Mouse (Mus musculus): Measurements from ENCODE around the gene Gm21679. TPM values are rescaled to one million over a fixed set of nuclear protein-coding genes. Genes with fewer than 3 reads are reported as not detected.
"Not testable (repeated sequence)": the region's sequence is repeated elsewhere in the genome, so short reads cannot be mapped to it uniquely, and the experiment has no call there.

The Gm21679 gene
- total RNA-seq (2021): not detected
- long read RNA-seq, experiment 1: 0 reads
- long read RNA-seq, experiment 2: 0 reads

GRCm38 (mm10) chrY:29683270-29683669, at the start of gene Gm21679:
TSS of gene Gm21679 (minus strand) at chrY:29683370.
- DNase-seq (ENCODE audit: low spot score in 2 of 2): not testable (repeated sequence)

All from left cerebral cortex, adult 18-20 months (tissue).